Mouse (Mus musculus) Muller cell, postnatal 12 days (primary cell): ENCODE measurements around the gene Nfic.

Experiments
- DNase-seq: peaks from one replicate; pipeline ENCODE4 v3.0.0-alpha.2; 2015; ENCODE audit errors: inconsistent ontology term

The Nfic gene

DNA sequence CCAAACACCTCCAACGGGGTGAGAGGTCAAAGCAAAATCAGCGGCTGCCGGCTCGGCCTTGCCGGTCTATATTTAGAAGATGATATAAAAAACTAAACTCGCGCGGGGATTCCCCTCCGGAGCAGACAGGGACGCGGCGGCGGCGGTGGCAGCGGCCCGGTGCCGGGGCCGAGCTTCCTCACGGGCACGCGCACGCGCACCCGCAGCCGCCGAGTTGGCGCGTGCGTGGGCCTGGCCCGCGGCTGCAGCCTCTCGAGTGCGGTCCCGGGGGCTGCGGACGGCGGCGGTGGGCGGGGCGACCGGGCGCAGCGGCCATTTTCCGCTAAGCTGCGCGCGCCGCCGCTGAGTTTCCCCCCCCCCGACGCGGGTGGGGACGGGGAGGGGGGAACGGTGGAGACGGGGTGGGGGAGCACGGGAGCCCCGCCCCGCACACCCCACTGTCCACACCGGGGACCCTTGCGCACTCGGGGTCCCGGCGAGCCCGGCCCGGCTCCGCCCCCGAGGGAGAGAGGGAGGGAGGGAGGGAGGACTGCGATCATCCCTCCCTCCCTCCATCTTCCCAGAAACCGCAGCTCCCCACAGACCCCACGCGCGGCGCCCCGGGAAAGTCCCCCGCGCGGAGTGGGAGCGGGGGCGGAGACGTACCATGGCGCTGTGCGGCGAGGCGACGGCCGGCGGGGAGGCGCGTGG is 25.1 kb downstream of the Nfic start:
- peak; percentile 87 for DNase-seq

DNA sequence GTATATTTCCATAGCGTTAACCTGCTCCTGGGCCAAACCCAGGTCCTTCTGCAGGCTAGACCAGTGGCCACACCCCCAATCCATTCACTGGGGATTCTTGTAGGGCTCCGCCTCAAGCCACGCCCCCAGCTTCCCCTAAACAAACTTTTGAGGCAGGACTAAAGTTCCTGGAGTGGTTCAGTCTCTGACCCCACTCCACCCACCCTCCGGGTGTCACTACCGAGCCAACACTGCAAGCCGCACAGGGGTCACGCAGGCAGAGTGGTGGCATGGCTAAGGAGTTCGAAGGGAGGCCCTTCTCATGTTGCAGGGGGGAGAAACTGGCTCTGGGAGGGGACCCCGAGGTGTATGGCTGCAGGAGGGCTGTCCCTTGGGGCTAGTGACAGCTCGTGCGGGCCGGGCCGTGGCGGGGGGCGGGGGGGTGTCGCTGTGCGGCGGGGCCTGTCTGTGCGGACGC is 25.8 kb downstream of the Nfic start:
- peak; percentile 89 for DNase-seq

DNA sequence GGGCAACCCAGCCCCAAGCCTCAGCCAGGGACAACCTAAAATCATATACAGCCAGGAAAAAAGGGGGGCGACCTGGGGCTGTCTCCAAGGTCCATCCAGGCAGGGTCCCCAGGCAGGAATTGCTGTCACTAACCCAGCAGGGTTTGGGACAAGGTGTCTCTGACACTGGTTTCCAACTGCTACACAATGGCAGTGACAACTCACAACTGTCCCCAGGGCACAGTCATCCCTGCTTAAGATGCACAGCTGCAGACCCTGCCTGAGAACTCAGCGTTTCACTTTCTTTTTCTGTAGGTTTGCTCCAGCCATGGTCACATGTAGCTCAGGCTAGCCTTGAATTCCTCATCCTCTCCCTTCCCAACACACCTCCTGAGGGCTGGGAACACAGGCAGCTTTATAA is 26.3 kb downstream of the Nfic start:
- DNase-seq = no peak

DNA sequence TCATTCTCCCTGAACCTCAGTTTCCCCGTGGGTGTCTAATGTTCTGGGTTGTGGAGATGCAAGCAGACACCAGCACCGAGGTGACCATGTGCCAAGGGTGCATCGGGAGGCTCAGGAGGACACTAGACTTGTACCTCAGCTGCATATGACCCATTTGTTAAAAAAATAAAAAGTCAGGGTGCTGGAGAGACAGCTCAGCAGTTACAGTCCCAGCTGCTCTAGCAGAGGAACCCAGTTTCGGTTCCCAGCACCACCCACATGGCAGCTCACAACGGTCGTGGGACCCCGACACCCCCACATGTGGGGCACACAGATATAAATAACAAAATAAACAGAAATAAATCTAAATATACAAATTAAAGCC is 26.9 kb downstream of the Nfic start:
- no peak for DNase-seq

DNA sequence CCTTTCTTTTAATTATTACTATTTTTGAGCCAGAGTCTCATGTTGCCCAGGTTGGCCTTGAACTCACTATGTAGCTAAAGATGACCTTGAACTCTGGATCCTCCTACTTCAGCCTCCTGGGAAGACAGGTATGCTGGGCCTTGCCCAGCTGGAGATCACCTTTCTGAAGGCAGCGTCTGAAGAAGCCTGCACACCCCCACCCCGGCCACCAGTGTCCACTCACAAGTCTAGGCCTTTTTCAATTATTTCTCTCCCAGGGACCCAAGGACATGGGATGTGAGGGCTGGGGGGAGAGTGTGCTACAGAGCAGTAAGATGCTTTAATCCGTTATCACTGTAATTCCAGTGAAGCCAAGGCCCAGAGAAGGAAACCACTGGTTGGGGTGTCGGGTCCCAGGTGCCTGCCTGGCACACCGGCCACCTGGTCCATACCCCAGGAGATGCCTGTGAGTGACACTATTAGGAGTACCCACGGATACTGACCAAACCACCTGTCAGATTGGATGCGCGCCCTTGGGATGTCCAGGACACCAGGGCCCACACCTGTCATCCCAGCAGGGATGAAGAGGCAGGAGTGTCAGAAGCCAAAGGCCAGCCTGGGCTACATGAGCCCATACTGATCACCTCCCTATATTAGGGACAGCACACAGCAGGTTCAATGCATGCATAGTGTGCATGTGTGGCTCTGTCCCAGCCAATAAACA is 27.5 kb downstream of the Nfic start:
- no peak for DNase-seq

DNA sequence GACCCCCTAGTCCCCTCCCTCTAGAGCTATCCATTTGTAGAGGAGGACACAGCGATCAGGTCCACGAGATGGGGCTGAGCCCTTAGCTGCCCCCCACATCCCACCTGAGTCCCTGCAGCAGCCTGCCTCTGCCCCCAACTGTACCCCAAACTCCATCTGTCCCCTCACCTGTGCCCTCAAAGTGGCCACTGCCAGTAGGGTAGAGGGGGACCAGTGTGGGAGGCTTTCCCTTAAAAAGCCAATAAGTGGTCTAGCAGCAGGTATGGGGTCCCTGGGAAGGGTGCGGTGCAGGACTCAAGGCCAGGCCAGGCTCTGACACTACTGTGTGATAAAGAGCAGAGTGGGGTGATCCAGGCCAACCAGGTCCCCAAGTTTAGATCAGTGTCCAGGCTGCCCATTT is 28.1 kb downstream of the Nfic start:
- no peak for DNase-seq

DNA sequence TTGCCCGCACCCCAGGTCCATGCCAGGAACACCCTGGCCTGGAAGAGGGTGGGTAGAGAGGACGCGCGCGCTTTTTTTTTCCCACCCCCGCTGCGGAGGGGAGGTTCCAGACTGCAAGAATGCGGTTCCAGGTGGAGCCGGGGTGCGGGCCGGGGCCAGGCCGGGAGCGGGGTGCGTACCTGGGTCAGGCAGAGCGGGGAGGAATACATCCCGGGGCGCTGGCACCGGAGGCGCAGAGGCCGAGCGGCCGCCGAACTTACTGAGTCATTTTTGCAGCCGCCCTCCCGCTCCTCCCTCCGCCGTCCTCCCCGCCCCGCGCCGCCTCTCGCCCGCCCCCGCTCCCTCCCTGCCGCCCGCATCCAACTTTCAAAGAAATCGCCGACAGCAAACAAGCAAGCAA is 28.5 kb downstream of the Nfic start:
- peak; percentile 83 for DNase-seq

DNA sequence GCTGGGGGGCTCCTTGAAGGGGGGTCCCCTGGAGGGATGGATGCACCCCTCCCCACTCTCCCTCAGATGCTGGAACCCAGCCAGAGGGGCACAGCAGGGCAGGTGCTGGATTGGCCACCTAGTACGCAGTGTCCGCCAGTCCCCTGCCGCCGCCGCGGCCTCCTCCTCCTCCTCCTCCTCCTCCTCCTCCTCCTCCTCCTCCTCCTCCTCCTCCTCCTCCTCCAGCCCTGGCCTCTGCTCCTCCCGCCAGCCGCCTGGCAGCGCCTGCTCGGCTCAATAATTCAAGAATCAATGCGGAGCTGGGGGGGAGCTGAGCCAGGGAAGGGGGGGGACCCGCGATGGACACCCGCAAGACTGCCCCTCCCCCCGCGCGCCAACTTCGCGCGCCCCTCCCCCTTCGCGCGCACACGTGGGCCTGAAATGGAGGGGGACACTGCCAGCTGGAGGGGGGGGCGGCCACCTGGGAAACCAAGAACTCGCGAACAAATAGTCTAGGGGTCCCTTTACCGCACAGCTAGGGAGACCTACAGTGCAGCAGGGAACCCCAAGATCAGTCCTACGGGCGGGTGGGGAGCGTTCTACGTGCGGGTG is 29.3 kb downstream of the Nfic start:
- DNase-seq = peak; percentile 62

DNA sequence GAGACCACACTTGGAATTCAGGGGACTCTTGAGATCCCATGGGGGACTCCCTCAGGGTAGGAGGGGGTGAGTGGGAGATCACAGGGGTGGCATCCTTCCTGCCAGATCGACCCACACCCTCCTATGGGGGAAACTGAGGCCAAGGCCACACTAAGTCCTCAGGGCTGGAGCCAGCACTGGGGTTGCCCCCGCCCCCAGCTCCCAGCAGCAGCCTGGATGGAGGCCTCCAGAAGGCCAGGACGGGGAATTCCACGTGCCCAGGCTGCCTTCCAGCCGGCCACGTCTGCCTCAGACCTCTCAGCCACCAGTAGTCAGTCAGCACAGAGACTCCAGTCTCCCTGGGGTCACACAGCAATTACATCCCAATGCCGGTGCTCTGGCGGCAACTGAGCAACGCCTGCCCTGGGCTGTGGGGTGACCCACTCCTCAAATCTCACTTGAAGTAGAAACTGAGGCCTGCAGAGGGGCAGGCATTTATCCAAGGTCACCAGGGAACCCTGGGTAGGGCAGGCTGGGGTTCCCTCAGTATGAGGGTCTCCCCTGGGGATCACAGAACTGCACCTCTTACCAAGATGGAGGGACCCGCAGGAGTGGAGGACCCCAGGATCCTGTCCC is 30.1 kb downstream of the Nfic start:
- peak; percentile 76 for DNase-seq

DNA sequence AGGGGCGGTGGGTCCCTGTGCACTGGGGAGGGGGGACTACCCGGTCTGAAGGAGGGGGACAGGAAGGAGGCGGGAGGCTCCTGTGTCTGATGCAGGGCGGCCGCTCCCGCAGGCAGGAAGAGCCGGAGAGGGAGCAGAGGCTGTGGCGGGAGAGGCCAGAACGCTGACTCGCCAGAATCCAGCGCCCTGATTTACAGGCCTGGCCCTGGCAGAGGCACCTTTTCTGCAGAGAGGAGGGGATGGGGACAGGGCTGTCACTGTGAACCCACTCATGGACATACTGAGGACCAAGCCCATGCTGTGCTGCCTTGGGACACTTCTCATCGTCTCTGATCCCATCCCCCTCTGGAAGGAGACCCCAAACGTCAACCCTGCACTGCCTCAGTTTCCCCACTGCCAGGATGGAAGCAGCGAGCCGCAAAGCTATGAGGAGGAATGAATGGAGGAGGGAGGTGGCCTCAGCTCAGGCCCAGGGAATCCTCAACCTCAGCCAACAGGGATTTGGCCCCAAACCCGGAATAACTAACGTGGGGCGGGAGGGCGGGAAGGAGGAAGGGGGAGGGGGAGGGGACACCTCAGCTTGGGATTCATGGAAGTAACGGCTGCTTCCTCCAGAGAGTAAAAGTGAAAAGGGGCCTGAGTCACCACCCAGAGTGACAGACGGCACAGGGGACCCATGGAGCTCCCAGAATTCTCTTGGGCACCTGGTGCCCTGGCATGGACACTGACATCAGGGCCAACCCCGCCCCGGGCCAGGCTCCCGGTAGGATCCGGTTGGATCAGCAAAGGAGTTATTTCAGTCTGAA is 31.0 kb downstream of the Nfic start:
- DNase-seq = peak; percentile 90

DNA sequence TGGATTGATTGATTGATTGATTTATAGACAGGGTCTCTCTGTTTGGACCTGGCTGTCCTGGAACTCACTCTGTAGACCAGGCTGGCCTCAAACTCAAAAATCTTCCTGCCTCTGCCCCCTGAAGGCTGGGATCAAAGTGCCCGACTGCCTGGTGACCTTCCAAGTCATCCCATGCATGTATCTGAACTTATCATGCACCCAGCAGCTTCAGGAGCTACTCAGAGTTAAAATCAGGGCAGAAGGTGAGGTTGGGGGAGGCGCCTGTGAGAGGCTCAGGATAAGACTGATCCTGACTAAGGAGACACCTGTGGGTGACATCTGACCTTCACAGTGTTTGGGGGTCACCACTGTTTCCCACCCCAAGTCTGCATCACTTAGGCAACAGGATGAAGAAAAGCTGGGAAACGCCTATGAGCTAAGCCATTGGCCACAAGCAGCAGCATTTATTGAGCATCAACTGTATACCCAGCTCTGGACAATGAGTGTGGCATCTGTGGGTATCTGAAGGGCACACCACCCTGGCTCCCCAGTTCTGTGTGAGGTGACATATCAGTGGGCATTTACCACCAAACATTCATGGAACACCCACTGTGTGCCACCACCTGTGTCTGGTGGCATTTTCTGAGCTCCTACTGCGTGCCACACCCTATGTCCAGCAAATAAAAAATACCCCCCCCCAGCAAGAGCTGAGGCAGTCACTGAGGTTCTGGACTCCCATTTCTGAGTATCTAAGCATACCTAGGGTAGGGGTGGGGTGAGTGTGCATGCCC is 31.8 kb downstream of the Nfic start:
- no peak for DNase-seq

DNA sequence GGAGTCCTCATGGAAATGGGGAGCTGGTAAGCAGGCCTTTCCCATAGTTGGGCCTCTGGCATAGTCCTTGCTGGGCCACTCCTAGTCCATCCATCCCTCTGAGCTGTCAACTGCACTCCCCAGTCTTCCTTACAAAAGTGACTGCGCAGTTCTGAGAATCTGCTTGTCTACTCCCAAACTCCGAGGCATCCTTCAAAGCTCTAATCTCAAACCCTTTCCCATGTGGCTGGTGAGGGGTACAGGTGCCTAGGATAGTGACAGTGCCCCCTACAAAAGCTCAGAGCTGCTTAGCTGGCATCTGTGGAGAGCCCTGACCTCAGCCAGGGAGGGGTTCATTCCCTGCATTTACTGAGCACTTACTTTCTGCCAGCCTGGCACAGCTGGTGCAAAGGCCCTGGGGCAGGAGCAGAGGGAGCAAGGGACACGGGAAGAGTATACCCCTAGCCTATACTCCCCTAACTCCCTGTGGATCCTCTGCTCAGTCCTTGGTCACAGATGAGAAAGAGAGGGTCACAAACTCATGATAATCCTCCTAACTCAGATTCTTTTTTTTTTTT is 32.7 kb downstream of the Nfic start:
- no peak for DNase-seq

DNA sequence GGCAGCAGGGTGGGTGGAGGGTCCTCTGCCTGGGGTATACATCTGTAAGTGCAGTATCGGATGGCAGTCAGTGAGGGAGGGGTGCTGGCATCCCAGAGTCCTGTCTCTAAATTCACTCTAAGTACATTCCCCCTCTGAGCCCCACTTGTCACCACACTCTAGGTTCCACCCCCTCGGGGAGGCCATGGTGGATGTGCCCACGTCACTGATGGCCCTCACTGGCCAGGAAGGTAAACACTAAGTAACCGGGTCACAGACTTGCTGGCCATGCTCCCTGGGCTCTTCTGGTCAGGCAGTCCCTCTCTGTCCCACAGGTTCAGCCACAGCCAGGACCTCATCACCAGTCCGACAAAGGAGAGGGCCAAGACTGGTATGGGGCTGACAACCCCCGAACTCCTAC is 33.2 kb downstream of the Nfic start:
- no peak for DNase-seq

DNA sequence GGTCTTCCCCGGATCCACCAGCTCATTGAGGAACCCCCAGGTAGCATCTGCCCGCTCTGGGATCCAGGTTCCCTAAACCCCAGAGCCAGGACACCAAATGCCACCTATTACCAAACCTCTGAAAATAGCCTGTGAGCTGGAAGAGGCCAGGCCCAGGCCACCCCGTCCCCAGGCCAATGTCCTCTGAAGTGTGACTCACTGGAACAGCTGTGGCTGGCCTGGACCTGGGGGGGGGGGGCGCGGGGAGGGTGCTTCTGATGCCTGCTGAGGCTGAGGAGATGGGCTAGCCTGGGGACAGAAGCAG is 33.7 kb downstream of the Nfic start:
- peak; percentile 60 for DNase-seq

DNA sequence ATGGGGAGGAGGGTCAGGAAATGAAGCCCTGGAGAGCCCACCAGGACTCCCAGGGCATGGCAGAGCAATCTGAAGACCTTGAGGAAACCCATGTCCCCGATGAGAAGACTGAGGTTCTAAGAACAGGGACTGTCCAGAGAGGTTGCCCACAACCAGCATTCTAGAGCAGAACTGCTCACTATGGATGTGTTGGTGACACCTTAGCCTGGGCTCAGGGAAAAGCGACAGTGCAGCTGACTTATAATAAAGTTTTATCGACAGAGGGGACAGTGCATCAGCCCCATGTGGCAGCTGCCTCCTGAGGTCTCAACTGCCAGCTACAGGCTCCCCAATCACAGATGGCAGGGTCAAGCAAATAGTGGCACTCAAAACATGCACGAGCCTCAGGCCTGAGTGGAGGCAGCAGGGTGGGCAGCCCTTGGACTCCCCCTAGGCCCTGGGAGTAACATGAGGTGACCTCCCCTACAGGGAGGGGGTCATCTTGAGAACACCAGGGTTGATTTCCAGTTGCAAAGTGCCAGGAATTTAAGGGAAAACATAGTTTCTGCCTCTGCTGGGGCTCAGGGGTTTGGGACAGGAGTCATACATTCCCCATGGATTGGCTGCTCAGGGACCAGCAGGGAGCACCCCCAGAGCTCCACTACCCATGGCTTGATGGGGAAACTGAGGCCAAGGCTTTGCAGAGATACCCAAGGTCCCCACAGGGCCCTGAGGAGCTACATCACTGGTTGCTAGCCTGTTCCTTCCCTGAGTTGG is 34.2 kb downstream of the Nfic start:
- DNase-seq = no peak

DNA sequence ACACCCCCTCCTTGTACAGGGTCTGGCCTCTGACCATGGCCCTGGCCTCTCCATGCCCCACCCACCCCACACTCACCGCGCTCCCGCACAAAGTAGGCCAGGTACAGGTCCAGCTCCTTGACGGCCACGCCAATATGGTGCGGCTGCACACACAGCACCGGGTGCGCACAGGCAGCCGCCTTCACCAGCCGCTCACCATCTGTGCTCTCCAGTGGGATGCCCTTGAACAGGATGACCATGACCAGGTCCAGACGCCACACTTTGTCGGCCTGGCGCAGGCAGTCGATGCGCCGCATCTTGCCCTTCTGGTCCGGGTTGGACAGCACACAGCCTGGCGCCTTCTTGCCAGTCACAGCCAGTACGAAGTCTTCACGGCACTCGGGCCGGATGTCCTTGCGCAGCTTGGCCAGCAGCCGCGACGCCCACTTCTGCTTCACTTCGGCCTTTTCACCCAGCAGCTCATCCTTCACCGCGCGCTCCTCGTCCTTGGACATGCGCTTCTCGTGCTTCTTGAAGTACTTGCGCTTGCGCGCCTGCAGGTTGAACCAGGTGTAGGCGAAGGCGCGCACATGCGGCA is 35.2 kb downstream of the Nfic start:
- DNase-seq = no peak

DNA sequence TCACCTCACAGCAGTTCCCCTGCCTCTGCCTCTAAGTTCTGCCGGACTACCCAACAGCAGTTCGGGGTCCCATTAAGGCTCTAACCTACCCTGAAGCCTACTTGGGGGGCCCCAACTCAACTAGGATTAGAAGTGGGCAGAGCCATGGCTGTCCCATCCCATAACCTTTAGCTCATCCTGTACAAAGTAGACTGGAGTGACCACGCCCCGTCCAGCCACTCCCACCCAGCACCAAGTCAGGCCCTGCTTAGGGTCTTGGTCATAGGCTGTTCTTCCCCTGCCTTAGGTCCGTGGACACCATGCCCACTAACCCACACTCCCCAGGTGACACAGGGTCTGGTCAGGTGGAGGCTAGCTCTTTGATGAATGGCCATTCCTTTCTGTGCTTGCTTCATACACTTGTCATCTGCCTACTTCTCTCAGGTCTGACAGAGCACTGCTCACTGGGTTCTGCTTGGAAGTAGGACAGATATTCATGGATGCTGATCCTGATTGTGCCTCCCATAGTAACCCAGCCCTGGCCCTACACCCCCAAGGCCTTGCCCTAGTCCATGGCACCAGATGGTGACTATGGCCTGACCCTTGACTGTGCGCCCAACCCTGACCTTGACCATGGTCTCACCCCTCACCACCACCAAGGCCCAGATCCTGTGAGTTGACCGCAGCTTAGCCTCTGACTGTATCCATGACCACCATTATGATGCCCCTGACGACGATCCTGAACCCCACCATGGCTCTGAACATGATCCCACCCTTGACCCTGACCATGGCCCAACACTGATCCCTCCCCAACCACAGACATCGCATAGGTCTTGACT is 36.1 kb downstream of the Nfic start:
- no peak for DNase-seq

DNA sequence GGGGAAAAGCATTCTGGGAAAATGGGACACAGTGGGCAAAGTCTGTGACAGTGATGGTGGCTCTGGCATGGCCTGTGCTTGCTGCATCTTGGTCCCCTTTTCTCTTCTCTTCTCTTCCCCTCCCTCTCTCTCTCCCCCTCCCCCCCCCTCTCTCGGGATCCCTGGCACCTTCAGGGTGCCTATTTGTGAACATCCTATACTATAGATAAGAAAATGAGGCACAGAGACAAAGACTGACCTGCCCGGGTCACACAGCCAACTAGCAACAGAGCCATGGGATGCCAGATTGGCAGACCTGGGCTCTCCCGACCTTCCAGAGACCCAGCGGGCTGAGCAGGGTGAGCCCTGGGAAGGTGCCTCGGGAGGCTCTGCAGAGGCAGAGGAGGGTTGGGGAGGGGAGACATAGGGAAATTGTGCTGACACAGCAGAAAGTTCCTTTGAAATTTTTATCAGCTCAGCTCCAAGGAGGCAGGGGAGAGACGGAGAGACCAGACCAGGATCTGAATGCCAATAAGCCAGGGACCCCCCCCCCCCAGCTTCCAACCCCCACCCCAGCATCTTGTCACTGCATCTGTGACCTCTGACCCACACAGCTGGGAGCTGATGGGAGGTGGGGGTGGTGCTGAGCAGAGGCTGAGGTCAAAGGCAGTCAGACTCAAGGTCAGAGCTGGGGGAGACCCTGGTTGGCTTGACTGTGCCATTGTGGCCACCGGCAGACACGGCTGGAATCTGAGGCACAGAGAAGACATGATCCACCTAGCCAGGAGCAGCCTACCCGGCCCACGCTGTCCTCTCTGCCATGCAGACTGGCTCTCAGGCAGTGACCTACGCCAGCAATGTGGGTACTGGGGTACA is 37.0 kb downstream of the Nfic start:
- DNase-seq = no peak
